Mouse (Mus musculus) layer of hippocampus, postnatal 25 days (tissue): ENCODE data around the gene Gm3250. TPM values are rescaled to one million over a fixed set of nuclear protein-coding genes. Genes with fewer than 3 reads are reported as not detected.
"Not testable (repeated sequence)": the region's sequence is repeated elsewhere in the genome, so short reads cannot be mapped to it uniquely, and the experiment has no call there.

Experiments
- DNase-seq, 2 experiments: peaks; one replicate each; pipeline ENCODE4 v3.0.0; 2022; ENCODE audit warnings: mixed read lengths in 2 of 2, low spot score in 1 of 2; ENCODE audit errors: extremely low spot score in 1 of 2
- total RNA-seq, 2 experiments: library from RNA; stranded (reverse); gene quantifications; 2 replicates each; pipeline ENCODE4 v1.2.3; 2021

Gene Gm3250
- not detected for total RNA-seq

DNA sequence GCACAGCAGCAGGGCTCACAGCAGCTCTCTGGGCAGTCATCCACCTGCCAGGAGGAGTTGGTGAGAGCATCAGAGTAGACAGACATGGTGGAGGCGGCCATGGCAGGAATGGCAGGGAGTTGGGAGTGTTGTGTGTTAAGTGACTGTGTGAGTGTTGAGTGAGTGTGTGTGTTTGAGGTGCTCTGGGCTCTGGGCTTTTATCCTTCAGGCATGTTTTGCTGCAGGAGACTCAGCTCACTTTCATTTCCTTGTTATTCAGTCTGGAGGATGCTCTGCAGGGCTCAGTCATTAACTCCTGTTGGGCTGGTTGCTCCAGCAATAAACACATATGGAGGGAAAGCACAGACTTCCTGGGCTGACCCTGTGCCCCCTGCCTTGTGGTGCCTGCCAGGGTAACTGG lies at the start of gene Gm3250:
Gene Gm3250, minus strand, starts transcription at position 101 of the 400 bp plus-strand sequence.
- not testable (repeated sequence) for DNase-seq

DNA sequence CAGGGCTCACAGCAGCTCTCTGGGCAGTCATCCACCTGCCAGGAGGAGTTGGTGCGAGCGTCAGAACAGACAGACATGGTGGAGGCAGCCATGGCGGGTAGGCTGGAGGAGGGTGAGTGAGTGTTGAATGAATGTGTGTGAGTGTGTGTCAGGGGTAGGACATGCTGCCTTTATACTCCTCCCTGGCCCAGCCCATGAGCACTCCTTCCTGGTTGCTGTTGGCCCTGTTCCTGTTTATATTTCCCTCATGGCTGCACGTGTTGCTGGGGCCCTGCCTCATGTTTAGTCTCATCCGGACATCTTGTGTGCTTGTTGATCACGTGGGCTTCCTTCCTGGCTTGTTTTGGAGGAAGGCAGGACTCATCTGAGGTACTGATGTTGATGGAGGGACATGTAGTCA lies 44.6 kb upstream of the Gm3250 start, which contains the start of gene Krtap10-4:
Gene Krtap10-4, minus strand, starts transcription at position 145 of the 400 bp plus-strand sequence.
- no peak for DNase-seq

DNA sequence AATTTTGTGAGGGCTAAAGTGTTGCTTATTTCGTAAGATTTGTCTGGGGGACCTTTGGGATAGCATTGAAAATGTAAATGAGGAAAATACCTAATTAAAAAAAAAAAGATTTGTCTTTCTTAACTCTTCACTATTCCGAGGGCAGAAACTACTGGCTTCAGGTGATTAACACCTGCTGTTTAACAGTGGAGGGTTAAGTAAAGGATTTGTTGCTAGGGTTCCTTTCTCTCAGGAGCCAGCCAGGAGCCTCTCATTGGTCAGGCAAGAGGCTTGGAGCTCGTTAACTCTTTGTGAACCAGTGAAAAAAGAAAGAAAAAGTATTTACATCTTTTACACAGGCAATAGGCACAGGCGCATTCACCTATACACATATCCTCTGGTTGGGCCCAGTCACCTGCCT lies 36.9 kb upstream of the Gm3250 start:
- DNase-seq: no peak

DNA sequence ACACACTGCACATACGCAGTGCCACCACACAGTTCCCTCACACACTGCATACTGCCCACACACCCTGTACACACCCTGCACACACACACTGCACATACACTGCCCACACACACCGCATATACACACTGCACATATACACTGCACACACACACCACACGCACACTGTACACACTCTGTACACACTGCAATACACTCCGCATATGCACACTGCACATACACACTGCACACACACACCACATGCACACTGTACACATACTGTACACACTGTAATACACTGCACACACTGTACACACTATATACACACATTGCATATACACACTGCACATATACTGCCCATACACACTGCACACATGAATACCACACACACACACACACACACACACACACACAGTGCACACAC lies 36.2 kb upstream of the Gm3250 start:
- no peak for DNase-seq

DNA sequence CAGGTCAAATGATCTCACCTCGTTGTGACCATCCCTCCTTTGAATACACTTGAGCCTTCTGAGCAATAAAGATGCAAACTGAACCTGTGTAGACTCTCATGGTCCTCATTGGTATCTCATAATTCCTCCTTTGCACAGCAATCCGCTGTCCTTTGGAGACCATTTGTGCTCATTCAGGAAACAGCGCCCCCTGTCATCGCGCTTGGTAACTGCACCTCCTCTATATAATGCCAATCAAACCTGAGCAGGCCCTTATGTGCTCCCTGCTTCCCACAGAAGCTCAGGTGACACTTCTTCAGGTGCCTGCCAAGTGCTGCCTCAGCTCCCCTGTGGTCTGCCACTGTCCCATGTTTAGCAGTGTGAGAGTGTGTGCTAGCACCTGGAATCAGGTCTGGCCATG lies 33.2 kb upstream of the Gm3250 start:
- peak in 1 of 2 experiments; percentile 44 for DNase-seq

DNA sequence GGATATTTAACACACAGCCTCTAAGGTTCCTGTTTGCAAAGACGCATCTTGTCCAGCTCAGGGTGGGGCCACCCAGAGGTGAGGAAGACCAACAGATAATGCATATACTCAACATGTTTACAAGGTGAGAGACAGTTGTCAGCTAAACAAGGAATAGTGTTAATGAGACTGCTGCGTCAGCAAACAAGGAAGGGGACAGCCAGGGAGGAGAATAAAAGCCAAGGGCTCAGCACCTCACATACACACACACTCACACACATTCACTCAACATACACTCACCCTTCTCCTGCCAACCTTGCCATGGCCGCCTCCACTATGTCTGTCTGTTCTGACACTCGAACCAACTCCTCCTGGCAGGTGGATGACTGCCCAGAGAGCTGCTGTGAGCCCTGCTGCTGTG lies 32.0 kb upstream of the Gm3250 start, which contains the start of gene Gm2696:
Gene Gm2696, plus strand, starts transcription at position 301 of the 400 bp plus-strand sequence.
- no peak for DNase-seq

DNA sequence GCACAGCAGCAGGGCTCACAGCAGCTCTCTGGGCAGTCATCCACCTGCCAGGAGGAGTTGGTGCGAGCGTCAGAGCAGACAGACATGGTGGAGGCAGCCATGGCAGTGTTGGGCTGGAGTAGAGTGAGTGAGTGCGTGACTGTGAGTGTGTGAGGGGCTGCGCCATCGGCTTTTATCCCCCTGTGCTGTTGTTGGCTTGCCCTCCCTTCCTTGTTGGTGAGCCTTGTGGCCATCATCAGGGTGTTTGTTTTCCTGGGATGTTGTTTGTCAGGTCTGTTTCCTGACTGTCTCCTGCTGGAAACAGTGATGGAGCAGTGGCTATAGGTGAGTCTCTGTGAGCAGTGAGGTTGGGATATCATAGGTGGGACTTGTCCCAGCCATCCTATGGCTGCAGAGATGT lies 29.4 kb upstream of the Gm3250 start, which contains the start of gene Gm9507:
Gene Gm9507, minus strand, starts transcription at position 101 of the 400 bp plus-strand sequence.
- DNase-seq: no peak

DNA sequence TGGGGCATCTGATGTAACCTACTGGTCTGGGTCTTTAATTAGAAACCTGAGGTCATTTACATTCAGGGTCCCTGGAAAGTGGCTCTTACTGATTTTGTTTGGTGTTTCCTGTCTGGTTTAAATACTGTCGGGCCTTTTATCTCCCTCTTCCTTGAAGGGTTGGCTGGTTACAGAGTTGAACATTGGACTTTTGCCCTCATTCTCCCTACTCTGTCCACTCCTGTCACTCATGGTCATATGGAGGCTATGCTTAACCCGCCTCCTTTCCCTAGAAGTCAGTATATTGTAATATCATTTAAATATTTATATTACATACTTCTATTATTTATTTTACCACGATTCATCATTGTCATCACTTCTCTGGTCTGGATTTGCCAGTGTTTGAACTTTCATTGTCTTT lies 21.8 kb upstream of the Gm3250 start:
- DNase-seq: no peak

DNA sequence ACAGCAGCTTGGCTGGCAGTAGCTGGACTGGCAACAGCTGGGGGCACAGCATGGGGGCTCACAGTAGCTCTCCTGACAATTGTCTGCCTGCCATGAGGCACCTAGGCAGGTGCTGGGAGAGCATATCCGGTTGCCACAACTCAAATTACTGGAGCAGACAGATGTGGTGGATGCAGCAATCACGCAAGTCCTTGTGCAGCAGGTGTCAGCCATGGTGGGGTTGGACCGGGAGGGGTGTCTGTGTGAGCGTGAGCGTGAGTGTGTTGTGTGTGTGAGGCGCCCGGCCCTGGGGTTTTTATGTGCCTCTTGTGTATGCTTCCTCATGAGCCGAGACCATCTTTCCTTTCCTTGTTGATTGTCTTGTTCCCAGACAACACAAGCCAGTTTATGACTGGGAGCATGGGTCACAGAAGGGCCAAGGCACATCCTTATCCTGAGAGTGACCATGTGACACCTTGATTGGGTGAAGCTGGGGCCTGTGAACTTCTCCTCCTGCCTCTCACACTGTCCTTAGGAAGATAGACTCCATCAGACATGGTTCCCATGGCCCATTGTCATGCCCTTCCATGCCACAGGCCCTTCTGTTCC lies 16.7 kb upstream of the Gm3250 start, which contains the start of gene Gm19668:
Gene Gm19668, minus strand, starts transcription at position 213 of the 588 bp plus-strand sequence.
- no peak for DNase-seq

DNA sequence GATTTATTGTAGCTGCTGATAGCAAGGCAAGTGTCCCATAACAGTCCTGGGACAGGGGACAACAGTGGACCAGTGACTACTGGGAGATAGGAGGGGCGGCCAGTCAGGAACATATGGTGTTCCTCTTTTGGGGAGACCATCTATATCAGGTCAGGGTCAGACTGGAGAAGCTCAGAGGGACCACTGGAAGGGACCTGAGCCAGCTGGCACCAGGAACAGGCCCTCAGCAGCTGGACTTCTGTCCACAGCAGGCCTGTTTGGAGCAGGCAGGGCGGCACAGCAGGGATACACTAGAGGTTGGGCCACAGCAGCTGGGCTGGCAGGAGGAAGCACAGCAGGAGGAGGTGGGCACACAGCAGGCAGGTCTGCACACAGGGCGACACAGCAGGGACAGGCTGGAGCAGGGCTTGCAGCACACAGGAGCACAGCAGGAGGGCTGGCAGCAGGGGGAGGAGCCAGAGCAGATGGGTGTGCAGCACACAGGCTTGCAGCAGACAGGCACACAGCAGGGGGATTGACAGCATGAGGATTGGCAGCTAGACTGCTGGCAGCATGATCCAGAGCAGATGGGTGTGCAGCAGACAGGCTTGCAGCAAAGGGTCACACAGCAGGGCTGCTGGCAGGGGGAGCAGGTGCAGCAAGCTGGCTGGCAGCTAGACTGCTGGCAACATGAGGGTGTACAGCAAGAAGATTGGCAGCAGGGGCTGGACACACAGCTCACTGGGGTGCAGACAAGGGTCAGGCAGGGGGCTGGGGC lies 16.0 kb upstream of the Gm3250 start:
- DNase-seq: not testable (repeated sequence)

DNA sequence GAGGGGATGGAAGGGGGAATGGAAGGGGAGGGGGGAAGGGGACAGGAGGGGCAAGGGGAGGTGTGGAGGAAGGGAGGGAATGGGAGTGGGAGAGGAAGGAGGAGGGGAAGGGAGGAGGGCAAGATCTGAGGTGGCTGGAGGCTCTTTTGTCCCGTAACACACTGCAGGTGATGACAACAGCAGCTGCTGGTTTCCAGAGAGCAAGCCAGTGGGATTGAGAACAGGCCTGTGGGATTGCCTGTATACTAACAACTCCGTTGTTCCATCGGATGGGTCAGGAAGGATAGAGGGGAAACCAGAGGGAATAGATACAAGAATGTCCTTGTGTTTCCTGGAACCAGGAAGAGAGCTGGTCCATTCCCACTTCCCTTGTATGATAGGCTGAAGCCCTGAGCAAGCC lies 15.3 kb upstream of the Gm3250 start:
- no peak for DNase-seq

DNA sequence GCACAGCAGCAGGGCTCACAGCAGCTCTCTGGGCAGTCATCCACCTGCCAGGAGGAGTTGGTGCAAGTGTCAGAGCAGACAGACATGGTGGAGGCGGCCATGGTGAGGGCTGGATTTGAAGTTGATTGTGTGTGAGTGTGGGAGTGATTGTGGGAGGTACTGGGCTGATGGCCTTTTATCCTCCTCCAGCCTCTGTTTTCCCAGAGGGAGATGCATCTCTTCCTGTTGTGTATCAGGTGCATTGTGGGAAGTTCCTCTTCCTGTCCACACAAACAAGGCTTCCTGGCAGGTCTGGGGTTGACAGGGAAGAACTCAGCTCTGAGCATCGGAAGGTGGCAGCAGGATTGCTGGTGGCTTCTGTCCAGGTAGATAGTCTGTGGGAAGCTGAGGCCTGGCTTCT lies 12.6 kb upstream of the Gm3250 start, which contains the start of gene Gm9639:
Gene Gm9639, minus strand, starts transcription at position 101 of the 400 bp plus-strand sequence.
- no peak for DNase-seq

DNA sequence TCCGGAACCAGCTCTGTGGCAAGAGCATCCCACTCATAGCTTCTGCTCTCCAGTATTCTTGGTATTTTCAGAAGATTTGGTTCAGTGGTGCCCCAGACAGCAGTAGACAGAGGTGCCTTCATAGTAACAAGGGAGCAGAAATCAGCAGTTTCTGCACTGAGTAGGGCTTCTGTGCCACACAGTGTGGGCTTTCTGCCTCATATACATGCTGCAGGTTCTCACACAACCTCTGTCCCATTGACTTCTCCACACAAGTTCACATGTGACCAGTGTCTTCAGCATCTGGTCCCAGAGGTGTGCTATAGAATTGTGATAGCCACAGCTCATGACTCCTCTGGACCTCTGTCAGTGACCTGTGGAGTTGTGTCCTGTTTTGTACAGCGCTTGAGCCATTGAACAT lies 6.3 kb upstream of the Gm3250 start:
- no peak for DNase-seq

DNA sequence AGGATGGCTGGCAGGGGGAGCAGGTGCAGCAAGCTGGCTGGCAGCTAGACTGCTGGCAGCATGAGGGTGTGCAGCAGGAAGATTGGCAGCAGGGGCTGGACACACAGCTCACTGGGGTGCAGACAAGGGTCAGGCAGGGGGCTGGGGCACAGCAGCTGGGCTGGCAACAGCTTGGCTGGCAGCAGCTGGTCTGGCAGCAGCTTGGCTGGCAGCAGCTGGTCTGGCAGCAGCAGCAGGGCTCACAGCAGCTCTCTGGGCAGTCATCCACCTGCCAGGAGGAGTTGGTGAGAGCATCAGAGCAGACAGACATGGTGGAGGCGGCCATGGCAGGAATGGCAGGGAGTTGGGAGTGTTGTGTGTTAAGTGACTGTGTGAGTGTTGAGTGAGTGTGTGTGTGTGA lies 5.5 kb upstream of the Gm3250 start, which contains the start of gene Gm7137:
Gene Gm7137, minus strand, starts transcription at position 325 of the 400 bp plus-strand sequence.
- not testable (repeated sequence) for DNase-seq

DNA sequence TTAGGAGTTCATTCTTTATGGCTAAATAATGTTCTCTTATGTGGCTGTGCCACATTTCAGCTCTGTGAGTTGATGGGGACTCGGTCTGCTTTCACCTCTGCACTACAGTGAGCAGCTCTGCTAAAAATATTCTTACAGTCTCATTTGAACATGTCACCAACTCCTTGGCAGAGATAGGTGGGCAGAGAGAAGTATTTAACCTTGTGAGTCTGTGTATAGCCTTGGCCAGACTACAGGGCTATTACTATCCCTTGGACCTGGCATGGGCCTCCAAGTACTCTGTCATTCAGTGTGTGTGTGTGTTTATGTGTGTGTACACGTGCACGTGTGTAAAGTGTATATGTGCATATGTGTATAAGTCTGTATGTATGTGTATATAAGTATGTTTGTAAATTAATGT lies 1.1 kb upstream of the Gm3250 start:
- DNase-seq: not testable (repeated sequence)

DNA sequence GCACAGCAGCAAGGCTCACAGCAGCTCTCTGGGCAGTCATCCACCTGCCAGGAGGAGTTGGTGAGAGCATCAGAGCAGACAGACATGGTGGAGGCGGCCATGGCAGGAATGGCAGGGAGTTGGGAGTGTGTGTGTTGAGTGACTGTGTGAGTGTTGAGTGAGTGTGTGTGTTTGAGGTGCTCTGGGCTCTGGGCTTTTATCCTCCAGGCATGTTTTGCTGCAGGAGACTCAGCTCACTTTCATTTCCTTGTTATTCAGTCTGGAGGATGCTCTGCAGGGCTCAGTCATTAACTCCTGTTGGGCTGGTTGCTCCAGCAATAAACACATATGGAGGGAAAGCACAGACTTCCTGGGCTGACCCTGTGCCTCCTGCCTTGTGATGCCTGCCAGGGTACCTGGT lies 5.5 kb downstream of the Gm3250 start, which contains the start of gene Gm7138:
Gene Gm7138, minus strand, starts transcription at position 101 of the 400 bp plus-strand sequence.
- not testable (repeated sequence) for DNase-seq

DNA sequence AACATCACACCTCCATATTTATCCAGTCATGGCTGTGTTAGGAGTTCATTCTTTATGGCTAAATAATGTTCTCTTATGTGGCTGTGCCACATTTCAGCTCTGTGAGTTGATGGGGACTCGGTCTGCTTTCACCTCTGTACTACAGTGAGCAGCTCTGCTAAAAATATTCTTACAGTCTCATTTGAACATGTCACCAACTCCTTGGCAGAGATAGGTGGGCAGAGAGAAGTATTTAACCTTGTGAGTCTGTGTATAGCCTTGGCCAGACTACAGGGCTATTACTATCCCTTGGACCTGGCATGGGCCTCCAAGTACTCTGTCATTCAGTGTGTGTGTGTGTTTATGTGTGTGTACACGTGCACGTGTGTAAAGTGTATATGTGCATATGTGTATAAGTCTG lies 10.2 kb downstream of the Gm3250 start:
- not testable (repeated sequence) for DNase-seq

DNA sequence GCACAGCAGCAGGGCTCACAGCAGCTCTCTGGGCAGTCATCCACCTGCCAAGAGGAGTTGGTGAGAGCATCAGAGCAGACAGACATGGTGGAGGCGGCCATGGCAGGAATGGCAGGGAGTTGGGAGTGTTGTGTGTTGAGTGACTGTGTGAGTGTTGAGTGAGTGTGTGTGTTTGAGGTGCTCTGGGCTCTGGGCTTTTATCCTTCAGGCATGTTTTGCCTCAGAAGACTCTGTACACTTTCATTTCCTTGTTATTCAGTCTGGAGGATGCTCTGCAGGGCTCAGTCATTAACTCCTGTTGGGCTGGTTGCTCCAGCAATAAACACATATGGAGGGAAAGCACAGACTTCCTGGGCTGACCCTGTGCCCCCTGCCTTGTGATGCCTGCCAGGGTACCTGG lies 11.1 kb downstream of the Gm3250 start, which contains the start of gene Gm3238:
Gene Gm3238, minus strand, starts transcription at position 101 of the 400 bp plus-strand sequence.
- DNase-seq: not testable (repeated sequence)

DNA sequence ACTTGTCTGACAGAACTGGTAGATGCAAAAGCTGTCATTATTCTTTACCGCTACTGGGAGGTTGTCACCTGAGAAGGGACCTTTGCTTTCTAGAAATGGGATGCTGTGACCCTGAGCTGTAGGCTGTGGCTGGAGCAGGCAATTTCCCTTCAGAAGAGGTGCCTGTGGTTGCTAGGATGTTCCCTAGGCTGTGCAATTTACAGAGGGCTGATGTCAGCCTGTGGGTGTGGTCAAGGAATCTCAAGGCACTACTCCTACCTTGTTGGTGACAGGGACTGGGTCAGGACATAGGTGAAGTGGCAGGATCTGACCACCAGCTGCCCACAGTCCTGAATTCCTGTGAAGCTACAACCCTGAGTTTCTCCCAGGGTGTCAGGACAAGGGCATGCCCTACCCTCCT lies 12.6 kb downstream of the Gm3250 start:
- no peak for DNase-seq

DNA sequence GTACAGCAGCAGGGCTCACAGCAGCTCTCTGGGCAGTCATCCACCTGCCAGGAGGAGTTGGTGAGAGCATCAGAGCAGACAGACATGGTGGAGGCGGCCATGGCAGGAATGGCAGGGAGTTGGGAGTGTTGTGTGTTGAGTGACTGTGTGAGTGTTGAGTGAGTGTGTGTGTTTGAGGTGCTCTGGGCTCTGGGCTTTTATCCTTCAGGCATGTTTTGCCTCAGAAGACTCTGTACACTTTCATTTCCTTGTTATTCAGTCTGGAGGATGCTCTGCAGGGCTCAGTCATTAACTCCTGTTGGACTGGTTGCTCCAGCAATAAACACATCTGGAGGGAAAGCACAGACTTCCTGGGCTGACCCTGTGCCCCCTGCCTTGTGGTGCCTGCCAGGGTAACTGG lies 22.8 kb downstream of the Gm3250 start, which contains the start of gene Gm3233:
Gene Gm3233, minus strand, starts transcription at position 101 of the 400 bp plus-strand sequence.
- DNase-seq: not testable (repeated sequence)

DNA sequence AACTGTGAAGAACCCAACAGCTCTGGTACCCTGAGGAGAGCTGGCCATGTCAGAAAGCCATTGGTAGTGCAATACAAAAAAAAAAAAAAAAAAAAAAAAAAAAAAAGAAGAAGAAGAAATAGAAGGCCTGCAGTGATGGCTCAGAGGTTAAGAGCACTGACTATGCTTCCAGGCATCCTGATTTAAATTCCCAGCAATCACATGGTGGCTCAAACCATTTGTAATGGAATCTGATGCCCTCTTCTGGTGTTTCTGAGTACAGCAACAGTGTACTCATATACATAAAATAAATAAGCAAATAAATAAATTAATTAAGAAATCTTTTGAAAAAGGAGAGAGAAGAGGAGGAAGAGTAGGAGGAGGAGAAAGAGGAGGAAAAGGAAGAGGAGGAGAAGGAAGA lies 28.9 kb downstream of the Gm3250 start:
- no peak for DNase-seq
